Mouse (Mus musculus) heart, adult 11 months (tissue): ENCODE measurements at regions not wholly inside any gene's neighbourhood (a gene's known extent, or its start where the extent isn't known, plus 50 kb on each side); places are given as distances from the start of the nearest gene placed in this dataset.

Experiments used
- DNase-seq: peaks from one replicate; pipeline ENCODE4 v3.0.0; 2022

DNA sequence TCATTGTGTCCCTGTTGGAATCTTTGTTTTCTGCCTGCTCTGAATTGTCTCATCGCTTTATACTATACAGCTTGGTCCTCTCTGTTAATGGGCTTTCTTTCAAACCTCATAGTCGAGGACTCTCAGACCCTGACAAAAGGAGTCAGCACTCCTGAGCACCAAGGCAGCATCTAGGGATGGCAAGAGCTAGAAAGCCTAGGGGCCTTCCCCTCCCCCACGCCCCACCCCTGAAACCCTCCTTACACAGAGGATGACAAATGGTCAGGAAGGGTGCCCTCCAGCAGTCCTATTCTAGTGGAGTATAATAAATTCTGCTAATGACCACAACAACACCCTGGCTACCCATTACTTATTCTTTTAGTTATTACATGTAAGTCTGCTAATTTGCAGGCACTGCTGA lies 74.4 kb downstream of the Tbx19 start:
- peak; percentile 36 for DNase-seq

DNA sequence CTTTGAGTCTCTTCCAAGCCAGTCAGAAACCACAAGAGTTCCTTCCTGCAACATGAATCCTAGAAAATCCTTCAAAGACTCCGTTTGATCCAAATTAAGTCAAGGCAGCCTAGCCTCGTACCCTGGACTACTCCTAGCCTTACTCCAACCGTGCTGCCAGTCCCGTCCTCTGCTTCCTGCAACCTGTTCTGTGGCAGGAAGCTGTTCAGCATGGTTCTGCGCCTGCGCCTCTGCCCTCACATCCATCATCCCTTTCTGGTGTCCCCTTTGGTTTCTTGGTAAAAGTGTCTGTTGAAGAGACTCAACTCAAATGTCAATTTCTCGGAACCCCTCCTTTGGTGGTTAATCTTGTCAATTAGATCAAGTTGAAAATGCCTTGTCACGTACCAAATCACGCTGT lies 75.8 kb downstream of the Tbx19 start:
- peak; percentile 78 for DNase-seq

DNA sequence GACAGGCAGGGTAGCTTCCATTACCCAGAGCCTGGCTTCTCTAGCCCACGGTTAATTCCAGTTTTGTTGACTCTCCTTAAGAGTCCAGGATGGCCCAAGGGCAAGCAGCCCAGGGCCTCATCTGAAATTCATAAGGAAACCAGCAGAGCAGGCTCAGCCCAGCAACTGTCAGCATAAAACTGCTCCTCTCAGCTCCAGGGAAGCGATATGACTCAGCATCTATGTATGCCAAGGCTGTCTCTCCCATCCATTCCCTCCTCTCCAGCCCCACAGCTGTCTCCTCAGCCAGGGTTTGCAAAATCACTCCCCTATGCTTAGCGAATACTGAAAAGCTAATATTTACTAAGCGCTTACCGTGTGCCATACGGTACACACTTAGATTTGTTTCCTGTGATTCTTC lies 76.4 kb downstream of the Tbx19 start:
- peak; percentile 97 for DNase-seq

GRCm38 (mm10) chr1:165080351-165080750 lies 80.2 kb downstream of the Tbx19 start:
- DNase-seq = peak; percentile 53

GRCm38 (mm10) chr1:165077313-165077712 lies 83.3 kb downstream of the Tbx19 start:
- DNase-seq = peak; percentile 19

DNA sequence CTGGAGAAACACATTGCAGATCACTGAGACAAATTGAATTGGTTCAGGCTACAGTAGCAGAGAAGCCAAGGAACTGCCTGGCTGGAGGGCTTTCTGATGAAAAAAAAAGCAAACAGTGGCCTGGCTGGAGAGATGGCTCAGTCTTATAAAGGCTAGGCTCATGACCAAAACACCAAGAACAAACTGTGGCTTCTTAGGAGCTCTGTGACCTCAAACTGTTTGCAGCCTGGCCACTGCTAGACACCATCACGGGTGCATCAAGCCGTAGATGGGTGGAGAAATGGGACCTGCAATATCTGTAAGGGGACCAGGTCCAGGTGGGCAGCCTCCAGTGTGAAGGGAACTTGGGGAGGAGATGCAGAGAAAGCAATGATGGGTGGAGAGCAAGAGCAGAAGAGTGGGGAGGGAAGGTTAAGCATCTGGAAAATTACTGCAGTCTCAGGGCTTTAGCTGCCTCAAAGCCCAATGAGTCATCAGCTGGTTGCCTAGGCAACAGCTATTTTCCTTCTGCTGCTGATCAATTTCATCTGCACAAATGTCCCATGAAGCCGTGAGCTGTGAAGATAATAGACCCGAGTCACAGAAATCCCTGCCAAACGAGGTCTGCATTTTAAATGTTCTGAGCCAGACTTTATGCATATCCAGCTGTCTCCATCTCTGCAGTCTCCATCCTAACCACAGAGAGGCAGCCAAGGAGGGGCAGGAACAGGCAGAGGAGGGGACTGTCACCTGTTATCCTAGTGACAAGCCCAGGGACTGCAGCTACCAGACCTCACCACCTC lies 85.1 kb downstream of the Tbx19 start:
- DNase-seq = peak; percentile 95

- DNase-seq = peak; percentile 61
Observed at GRCm38 (mm10) chr1:165071831-165072491, 88.6 kb downstream of the Tbx19 start.

DNA sequence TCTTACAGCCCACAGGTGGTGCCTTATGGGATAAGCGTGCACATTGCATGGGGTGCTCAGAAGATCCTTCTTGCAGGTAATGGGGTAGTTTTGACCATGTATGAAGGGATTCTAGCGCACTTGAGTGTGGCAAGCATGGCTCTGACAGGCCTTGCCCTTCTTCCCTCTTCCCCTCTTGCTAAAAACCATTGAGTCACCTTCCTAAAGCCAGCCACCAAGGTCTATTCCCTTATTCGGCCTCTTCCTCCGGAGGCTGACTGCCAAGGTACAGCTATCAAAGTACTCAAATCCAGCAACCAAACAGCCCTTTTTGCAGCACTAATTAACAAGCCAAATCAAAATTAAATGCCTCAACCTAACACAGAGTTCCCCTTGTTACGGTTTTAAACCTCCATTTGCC lies 95.6 kb downstream of the Tbx19 start:
- DNase-seq = peak; percentile 64

DNA sequence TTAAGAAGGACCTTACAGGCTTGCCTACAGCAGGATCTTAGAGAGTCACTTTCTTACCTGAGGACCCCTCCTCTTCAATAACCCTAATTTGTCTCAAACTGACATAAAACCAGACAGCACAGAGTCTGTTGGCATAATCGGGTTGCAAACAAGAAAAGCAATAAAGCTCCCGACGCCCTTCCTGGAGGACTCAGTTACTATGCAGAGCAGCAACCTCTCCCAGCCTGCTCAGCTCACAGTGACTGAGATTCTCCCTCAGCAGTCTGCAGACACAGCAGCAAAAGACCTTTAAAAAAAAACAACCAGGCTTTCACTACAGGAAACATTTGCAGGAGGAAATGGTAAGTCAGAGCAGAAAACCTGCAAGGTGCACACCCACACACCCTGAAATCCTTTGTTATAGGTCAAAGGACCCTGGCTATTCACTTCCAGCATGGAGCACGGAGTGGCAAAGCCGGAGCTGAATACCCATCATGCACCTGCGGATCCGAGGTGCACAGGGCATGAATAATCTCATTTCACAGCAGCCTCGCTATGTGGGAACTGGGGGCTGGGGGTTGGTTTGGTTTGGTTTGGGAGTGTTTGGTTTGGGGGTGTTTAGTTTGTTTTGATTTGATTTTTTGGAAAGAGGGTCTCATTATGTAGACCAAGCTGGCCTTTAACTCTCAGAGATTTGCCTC lies 97.6 kb downstream of the Tbx19 start:
- peak; percentile 63 for DNase-seq

DNA sequence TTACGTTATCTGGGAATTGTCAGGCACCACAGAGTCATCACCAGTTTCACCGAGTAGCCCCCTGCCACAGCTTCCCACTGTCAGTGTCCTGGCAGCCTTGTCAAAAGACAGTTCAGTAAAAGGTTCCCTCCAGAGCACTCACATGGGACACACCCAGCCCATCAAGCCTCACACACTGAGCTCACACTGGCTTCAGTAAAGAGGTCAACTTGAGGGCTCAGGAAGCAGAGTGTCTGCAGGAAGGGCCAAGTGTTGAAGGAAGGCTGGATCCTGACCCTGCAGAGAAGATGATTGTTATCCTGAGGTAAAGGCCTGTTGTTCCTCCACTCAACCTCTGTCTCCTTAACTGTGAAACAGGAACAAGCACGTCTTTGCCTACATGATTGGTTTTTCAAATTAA lies 99.2 kb downstream of the Tbx19 start:
- peak; percentile 55 for DNase-seq

DNA sequence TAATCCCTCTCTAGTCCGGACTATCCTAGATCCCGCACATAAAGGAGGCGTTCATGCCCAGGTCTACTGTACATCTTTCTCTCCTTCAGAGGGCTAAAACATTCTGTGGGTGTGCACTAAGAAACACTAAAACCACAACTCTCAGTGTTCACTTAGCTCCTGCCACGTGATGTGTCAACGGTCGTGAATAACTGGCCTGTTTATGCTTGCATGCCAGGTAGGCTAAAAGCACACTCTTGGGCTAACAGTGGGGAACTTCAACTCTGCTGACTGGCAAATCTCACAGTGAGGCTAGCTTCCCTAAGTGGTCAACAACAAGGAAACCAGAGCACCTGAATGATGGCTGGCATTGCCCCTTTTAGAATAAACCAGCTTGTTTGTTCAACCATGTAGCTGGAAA lies 106.3 kb downstream of the Tbx19 start:
- peak; percentile 50 for DNase-seq

- no peak for DNase-seq
Observed at GRCm38 (mm10) chr1:165051294-165051693, 109.3 kb downstream of the Tbx19 start.

DNA sequence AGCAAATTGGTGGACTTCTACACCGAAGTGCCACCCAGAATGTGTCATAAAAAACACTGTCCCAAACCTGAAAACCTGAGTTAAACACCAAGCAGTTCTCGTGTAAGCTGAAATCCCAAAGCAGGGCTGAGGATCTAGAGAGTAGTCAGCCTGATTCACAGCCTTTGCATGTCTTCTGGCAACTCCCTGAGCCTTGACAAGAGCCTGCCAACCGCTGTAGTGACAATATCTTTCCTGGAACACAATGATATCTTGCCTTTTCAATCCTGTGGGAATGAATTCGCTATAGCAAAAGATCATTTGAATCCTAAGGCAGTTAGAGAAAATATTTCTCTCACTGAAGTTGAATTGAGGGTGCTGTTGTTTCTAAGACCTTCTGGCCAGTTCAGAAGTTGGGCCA lies 110.4 kb downstream of the Tbx19 start:
- peak; percentile 87 for DNase-seq

GRCm38 (mm10) chr1:165046637-165047036 lies 111.3 kb upstream of the Xcl1 start:
- DNase-seq = peak; percentile 97

- DNase-seq = peak; percentile 60
Observed at GRCm38 (mm10) chr1:165046056-165046455, 110.7 kb upstream of the Xcl1 start.

DNA sequence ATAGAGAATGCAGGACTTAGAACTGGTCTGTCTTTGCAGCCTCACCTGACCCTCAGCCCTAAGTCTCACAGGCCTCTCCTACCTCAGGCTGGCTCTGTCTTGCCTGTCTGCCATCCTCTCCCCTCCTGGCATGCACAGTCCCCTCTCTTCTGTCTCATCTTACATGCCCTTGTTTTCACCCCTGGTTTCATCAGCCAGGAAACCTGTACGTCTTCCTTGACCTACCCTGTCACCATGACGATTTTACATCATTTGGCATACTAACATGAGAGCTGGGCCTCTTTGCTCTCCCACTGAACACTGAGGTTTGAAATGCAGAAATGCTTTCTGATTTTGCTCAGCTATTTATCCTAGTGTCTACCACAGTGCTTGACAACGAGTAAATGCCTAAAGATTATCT lies 108.0 kb upstream of the Xcl1 start:
- peak; percentile 80 for DNase-seq

DNA sequence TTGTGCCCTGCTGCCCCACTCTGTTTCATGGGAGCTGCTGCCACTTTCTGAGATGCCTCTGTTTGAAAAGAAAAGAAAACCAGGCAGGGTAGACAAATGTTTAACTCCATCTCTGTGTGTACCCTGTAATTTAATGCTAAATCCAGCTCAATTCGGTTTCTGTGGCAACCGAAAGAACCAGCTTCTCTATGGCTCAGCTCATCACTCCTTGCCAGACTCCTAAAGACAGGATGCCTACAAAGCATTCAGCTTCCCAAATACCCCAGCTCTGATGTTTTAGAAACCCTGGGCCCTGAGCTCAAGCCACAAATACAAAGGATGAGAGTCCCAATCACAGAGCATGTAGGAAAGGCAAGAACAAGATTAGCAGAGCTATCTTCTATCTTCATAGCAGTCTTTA lies 106.8 kb upstream of the Xcl1 start:
- DNase-seq = no peak

- DNase-seq = peak; percentile 19
Observed at GRCm38 (mm10) chr1:165036631-165037030, 101.3 kb upstream of the Xcl1 start.

GRCm38 (mm10) chr1:165035618-165036017 lies 100.3 kb upstream of the Xcl1 start:
- DNase-seq = peak; percentile 82

DNA sequence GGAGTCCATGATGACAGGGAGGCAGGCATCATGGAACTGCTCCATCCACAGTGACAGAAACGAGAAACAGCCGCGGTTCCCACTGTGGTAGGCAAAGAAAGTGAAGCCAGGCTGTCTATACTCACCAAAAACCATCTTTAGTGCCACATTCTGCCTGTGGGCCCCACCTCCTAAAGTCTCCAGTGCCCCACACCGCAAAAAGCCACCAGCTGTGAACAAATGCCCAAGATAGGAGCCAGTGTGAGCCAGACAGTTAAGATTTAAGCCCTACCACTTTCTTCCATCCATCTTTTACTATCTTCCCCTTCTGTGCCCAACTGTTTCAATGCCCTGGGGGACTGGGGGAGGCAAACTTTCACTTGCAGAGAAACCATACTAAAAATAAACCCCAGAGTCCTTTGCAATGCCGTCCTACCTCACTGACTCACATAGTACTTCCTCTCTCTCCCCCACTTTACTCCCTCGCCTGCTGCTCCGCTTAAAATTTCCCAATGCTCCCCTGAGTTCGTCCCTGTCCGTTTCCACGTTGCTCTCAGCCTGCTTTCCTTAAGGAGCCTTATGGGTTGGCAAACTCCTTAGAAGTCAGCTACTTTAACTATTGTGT lies 85.7 kb upstream of the Xcl1 start:
- DNase-seq = no peak

- DNase-seq = no peak
Observed at GRCm38 (mm10) chr1:165018692-165019309, 83.5 kb upstream of the Xcl1 start.

DNA sequence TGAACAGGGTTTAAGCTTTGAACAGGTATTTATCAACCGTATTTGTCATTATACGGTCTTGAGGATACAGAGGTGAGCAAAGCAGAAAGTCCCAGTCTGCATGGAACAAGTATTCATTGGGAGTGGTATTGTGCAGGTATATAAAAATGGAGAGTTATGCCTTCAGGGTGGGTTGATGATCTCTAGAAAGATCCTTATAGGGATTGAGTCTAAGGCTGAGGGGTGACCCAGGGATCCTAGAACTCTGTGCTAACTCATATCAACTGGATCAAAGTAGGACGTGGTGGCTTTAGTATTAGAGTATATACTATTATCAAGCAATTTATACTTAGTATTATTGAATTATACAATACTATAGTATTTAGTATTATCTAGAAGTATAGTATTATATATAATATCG lies 82.9 kb upstream of the Xcl1 start:
- DNase-seq = no peak

- no peak for DNase-seq
Observed at GRCm38 (mm10) chr1:165017793-165018192, 82.5 kb upstream of the Xcl1 start.
